Mouse (Mus musculus) MEL (cell line): ENCODE measurements around the gene Tead1. TPM values are rescaled to one million over a fixed set of nuclear protein-coding genes. Genes with fewer than 3 reads are reported as not detected.

Experiments used
- DNase-seq: peaks from one replicate; pipeline ENCODE4 v3.0.0; 2011; ENCODE audit warnings: low read depth, low spot score
- H3K27ac ChIP-seq: 2 replicates; pipeline ENCODE4 v1.5.1; 2012; ENCODE audit warnings: low read depth, mild to moderate bottlenecking, control low read depth, low read length, moderate library complexity; ENCODE audit not compliant: control insufficient read depth
- H3K27me3 ChIP-seq, 2 experiments: fragments of 150-350 bp in 1 of 2; sonication (generic) in 1 of 2; 2 replicates each; pipeline ENCODE4 v1.6.1; 2012; ENCODE audit warnings: low read length in 2 of 2, mild to moderate bottlenecking in 2 of 2, improper control_type of control experiment in 1 of 2, moderate library complexity in 1 of 2; ENCODE audit not compliant: insufficient read depth in 2 of 2, control insufficient read depth in 1 of 2
- H3K36me3 ChIP-seq, 2 experiments: 2 replicates each; pipeline ENCODE4 v1.6.1; 2012 to 2014; ENCODE audit warnings: low read length in 2 of 2, improper control_type of control experiment in 1 of 2, inconsistent platforms in 1 of 2, mild to moderate bottlenecking in 1 of 2; ENCODE audit not compliant: insufficient read depth in 2 of 2, control insufficient read depth in 1 of 2
- H3K4me1 ChIP-seq, 2 experiments: fragments of 150-350 bp in 1 of 2; sonication (generic) in 1 of 2; 2 replicates each; pipeline ENCODE4 v1.6.1; 2012; ENCODE audit warnings: low read length in 2 of 2, improper control_type of control experiment in 1 of 2, mild to moderate bottlenecking in 1 of 2; ENCODE audit not compliant: insufficient read depth in 2 of 2, control insufficient read depth in 1 of 2
- H3K4me3 ChIP-seq, 2 experiments: fragments of 150-350 bp in 1 of 2; sonication (generic) in 1 of 2; 2 replicates each; pipeline ENCODE4 v1.5.1; 2012; ENCODE audit warnings: low read depth in 2 of 2, low read length in 2 of 2, mild to moderate bottlenecking in 2 of 2, moderate library complexity in 2 of 2, control low read depth in 1 of 2, improper control_type of control experiment in 1 of 2; ENCODE audit not compliant: control insufficient read depth in 1 of 2, insufficient read depth in 1 of 2
- H3K79me2 ChIP-seq: 2 replicates; pipeline ENCODE4 v1.6.1; 2012; ENCODE audit warnings: mild to moderate bottlenecking, low read length, moderate library complexity; ENCODE audit not compliant: control insufficient read depth, poor library complexity, insufficient read depth
- H3K9ac ChIP-seq: 2 replicates; pipeline ENCODE4 v1.6.1; 2012; ENCODE audit warnings: low read depth, mild to moderate bottlenecking, control low read depth, low read length, moderate library complexity; ENCODE audit not compliant: control insufficient read depth, poor library complexity, severe bottlenecking
- H3K9me3 ChIP-seq: fragments of 150-350 bp; sonication (generic); replicated peaks from 2 replicates; pipeline ENCODE4 v1.6.1; 2012; ENCODE audit warnings: mild to moderate bottlenecking, low read length, improper control_type of control experiment, moderate library complexity; ENCODE audit not compliant: insufficient read depth
- BHLHE40 ChIP-seq: IDR thresholded peaks from 2 replicates; pipeline ENCODE4 v1.6.1; 2012; ENCODE audit warnings: low read depth, mild to moderate bottlenecking, inconsistent platforms, low read length, improper control_type of control experiment, borderline replicate concordance
- CHD1 ChIP-seq: IDR thresholded peaks from 2 replicates; pipeline ENCODE4 v1.6.1; 2012; ENCODE audit warnings: low read depth, mild to moderate bottlenecking, inconsistent platforms, low read length, improper control_type of control experiment
- CHD2 ChIP-seq: IDR thresholded peaks from 2 replicates; pipeline ENCODE4 v1.6.1; 2011; ENCODE audit warnings: low read length, improper control_type of control experiment
- ELF1 ChIP-seq: IDR thresholded peaks from 2 replicates; pipeline ENCODE4 v1.6.1; 2014; ENCODE audit warnings: low read depth, mild to moderate bottlenecking, inconsistent platforms, low read length, improper control_type of control experiment, moderate library complexity
- ETS1 ChIP-seq: IDR thresholded peaks from 2 replicates; pipeline ENCODE4 v1.6.1; 2012; ENCODE audit warnings: low read depth, mild to moderate bottlenecking, inconsistent platforms, low read length, improper control_type of control experiment, moderate library complexity
- HCFC1 ChIP-seq: IDR thresholded peaks from 2 replicates; pipeline ENCODE4 v1.6.1; 2012; ENCODE audit warnings: low read depth, mild to moderate bottlenecking, inconsistent platforms, low read length, improper control_type of control experiment, moderate library complexity
- JUND ChIP-seq: IDR thresholded peaks from 2 replicates; pipeline ENCODE4 v1.6.1; 2011; ENCODE audit warnings: low read depth, mild to moderate bottlenecking, improper control_type of control experiment, low read length
- KAT2A ChIP-seq: conservative IDR thresholded peaks from 2 replicates; pipeline ENCODE4 v1.6.1; 2012; ENCODE audit warnings: low read depth, low read length, improper control_type of control experiment, inconsistent platforms
- MAFK ChIP-seq: IDR thresholded peaks from 2 replicates; pipeline ENCODE4 v1.6.1; 2011; ENCODE audit warnings: low read depth, mild to moderate bottlenecking, low read length, improper control_type of control experiment, borderline replicate concordance
- MAX ChIP-seq: IDR thresholded peaks from 2 replicates; pipeline ENCODE4 v1.6.1; 2011; ENCODE audit warnings: low read length, improper control_type of control experiment
- MEF2A ChIP-seq: IDR thresholded peaks from 2 replicates; pipeline ENCODE4 v1.6.1; 2014; ENCODE audit warnings: low read depth, mild to moderate bottlenecking, inconsistent platforms, low read length, improper control_type of control experiment; ENCODE audit not compliant: poor library complexity, insufficient replicate concordance, severe bottlenecking; ENCODE audit errors: extremely low read depth
- MXI1 ChIP-seq: IDR thresholded peaks from 2 replicates; pipeline ENCODE4 v1.6.1; 2011; ENCODE audit warnings: mild to moderate bottlenecking, low read depth, low read length, improper control_type of control experiment
- NRF1 ChIP-seq: IDR thresholded peaks from 2 replicates; pipeline ENCODE4 v1.6.1; 2014; ENCODE audit warnings: low read depth, mild to moderate bottlenecking, inconsistent platforms, low read length, improper control_type of control experiment, moderate library complexity; ENCODE audit not compliant: poor library complexity, insufficient read depth, severe bottlenecking
- POLR2A ChIP-seq, 2 experiments: IDR thresholded peaks; 2 replicates each; pipeline ENCODE4 v1.6.1; 2011 to 2012; ENCODE audit warnings: low read length in 2 of 2, mild to moderate bottlenecking in 2 of 2, control low read depth in 1 of 2, improper control_type of control experiment in 1 of 2, low read depth in 1 of 2, moderate library complexity in 1 of 2; ENCODE audit not compliant: control insufficient read depth in 1 of 2, insufficient read depth in 1 of 2, poor library complexity in 1 of 2
- POLR2AphosphoS2 ChIP-seq: IDR thresholded peaks from 2 replicates; pipeline ENCODE4 v1.6.1; 2011; ENCODE audit warnings: low read length, improper control_type of control experiment
- POLR2AphosphoS5 ChIP-seq: IDR thresholded peaks from 2 replicates; pipeline ENCODE4 v1.6.1; 2012; ENCODE audit warnings: low read depth, borderline replicate concordance, mild to moderate bottlenecking, inconsistent platforms, low read length, moderate library complexity, mixed read lengths
- RAD21 ChIP-seq: IDR thresholded peaks from 2 replicates; pipeline ENCODE4 v1.6.1; 2011; ENCODE audit warnings: mild to moderate bottlenecking, low read depth, low read length, improper control_type of control experiment
- TAL1 ChIP-seq: IDR thresholded peaks from 2 replicates; pipeline ENCODE4 v1.6.1; 2012; ENCODE audit warnings: mild to moderate bottlenecking, inconsistent platforms, low read length, moderate library complexity, mixed read lengths
- TBP ChIP-seq: IDR thresholded peaks from 2 replicates; pipeline ENCODE4 v1.8.0; 2011; ENCODE audit warnings: low read depth, low read length, improper control_type of control experiment
- TCF12 ChIP-seq: IDR thresholded peaks from 2 replicates; pipeline ENCODE4 v1.6.1; 2014; ENCODE audit warnings: low read depth, mild to moderate bottlenecking, inconsistent platforms, low read length, improper control_type of control experiment, moderate library complexity
- UBTF ChIP-seq: IDR thresholded peaks from 2 replicates; pipeline ENCODE4 v1.6.1; 2012; ENCODE audit warnings: low read depth, mild to moderate bottlenecking, inconsistent platforms, low read length, improper control_type of control experiment, moderate library complexity, borderline replicate concordance; ENCODE audit not compliant: insufficient read depth
- USF2 ChIP-seq, 2 experiments: IDR thresholded peaks; 2 replicates each; pipeline ENCODE4 v1.6.1; 2011 to 2012; ENCODE audit warnings: improper control_type of control experiment in 2 of 2, low read length in 2 of 2, borderline replicate concordance in 1 of 2, inconsistent platforms in 1 of 2, low read depth in 1 of 2, mild to moderate bottlenecking in 1 of 2; ENCODE audit not compliant: insufficient read depth in 1 of 2
- ZMIZ1 ChIP-seq: IDR thresholded peaks from 2 replicates; pipeline ENCODE4 v1.6.1; 2012; ENCODE audit warnings: low read depth, mild to moderate bottlenecking, inconsistent platforms, low read length, improper control_type of control experiment, moderate library complexity
- ZNF384 ChIP-seq: IDR thresholded peaks from 2 replicates; pipeline ENCODE4 v1.6.1; 2012; ENCODE audit warnings: low read depth, mild to moderate bottlenecking, inconsistent platforms, low read length, improper control_type of control experiment
- polyA plus RNA-seq, 2 experiments: library from polyadenylated mRNA; stranded (reverse) in 1 of 2; unstranded in 1 of 2; fragments of >175 nt in 1 of 2; fragments of >200 nt in 1 of 2; gene quantifications; 2 replicates each; pipeline versions ENCODE4 v1.2.1 to v1.2.4; 2012; ENCODE audit warnings: low replicate concordance in 2 of 2, low read depth in 1 of 2; ENCODE audit not compliant: insufficient read length in 2 of 2, insufficient read depth in 1 of 2, missing spikeins in 1 of 2
- total RNA-seq: library from RNA; depleted of rRNA; stranded (reverse); fragments of 300-350 nt; gene quantifications from 2 replicates; pipeline ENCODE4 v1.2.3, GENCODE M21; 2012

Gene Tead1
- total and polyA plus RNA-seq, 3 experiments = not detected

- H3K27ac ChIP-seq = no peak overlapping the region
- H3K4me1 ChIP-seq = no peaks in the 10 kb centered on the region
- no peak for TF ChIP-seq TAL1
- TF ChIP-seq MAFK = no peak
- TF ChIP-seq UBTF = no peak
- no peak for TF ChIP-seq POLR2A (IDR thresholded peaks at IDR 0.05; ENCODE audit: control insufficient read depth in 1 of 2, insufficient read depth in 1 of 2, low read depth in 1 of 2, low read length in 2 of 2, poor library complexity in 1 of 2)
- TF ChIP-seq MXI1 = no peak
- no peak for TF ChIP-seq BHLHE40
- no peak for TF ChIP-seq ETS1
- TF ChIP-seq MEF2A = no peak
- no peak for TF ChIP-seq TCF12
- no peak for TF ChIP-seq CHD1
- no peak for TF ChIP-seq MAX
- no peak for TF ChIP-seq NRF1
- TF ChIP-seq RAD21 = no peak
- no peak for TF ChIP-seq POLR2AphosphoS5
- no peaks in the 10 kb centered on the region for H3K79me2 ChIP-seq
- no peaks in the 10 kb centered on the region for H3K27me3 ChIP-seq
- no peak overlapping the region for H3K9ac ChIP-seq
- no peaks in the 10 kb centered on the region for H3K36me3 ChIP-seq
- no peak overlapping the region for H3K4me3 ChIP-seq
- DNase-seq = no peak
- H3K9me3 ChIP-seq = no peaks in the 10 kb centered on the region
These were observed 63.9 kb downstream of the Tead1 start for GRCm38 (mm10) chr7:112743063-112743462.

- DNase-seq = no peak
- TF ChIP-seq CHD1 (no peak), TBP (no peak), ZMIZ1 (no peak), ZNF384 (no peak), TCF12 (no peak), MAX (no peak), USF2 (IDR thresholded peaks at IDR 0.05; ENCODE audit: borderline replicate concordance in 1 of 2, insufficient read depth in 1 of 2, low read depth in 1 of 2, low read length in 2 of 2) (no peak), POLR2AphosphoS2 (no peak), POLR2AphosphoS5 (no peak), KAT2A (no peak), CHD2 (no peak), ELF1 (no peak), HCFC1 (no peak), JUND (no peak), MXI1 (no peak)
- TF ChIP-seq, all 39 proteins: peak for 0
- H3K4me3 ChIP-seq = no peak overlapping the region
- H3K9me3 ChIP-seq = no peaks in the 10 kb centered on the region
- H3K36me3 ChIP-seq = no peaks in the 10 kb centered on the region
- H3K27ac ChIP-seq = no peak overlapping the region
- H3K79me2 ChIP-seq = no peaks in the 10 kb centered on the region
- H3K9ac ChIP-seq = no peak overlapping the region
- no peaks in the 10 kb centered on the region for H3K4me1 ChIP-seq
- no peaks in the 10 kb centered on the region for H3K27me3 ChIP-seq
These were observed 64.7 kb downstream of the Tead1 start for GRCm38 (mm10) chr7:112743621-112744395.
